Mouse (Mus musculus) cortical plate, adult 2 months (tissue): ENCODE measurements around the gene Cab39. TPM values are rescaled to one million over a fixed set of nuclear protein-coding genes. Genes with fewer than 3 reads are reported as not detected.
A peak's percentile ranks its signal among the peaks of the same experiment; 100 is the strongest.

ENCODE experiments used
- H3K27ac ChIP-seq: fragments of 200-500 bp; 2 replicates; pipeline ENCODE4 v1.5.1; 2012; ENCODE audit warnings: low read length, control low read depth, inconsistent platforms; ENCODE audit not compliant: insufficient read depth
- H3K4me1 ChIP-seq: fragments of 200-500 bp; 2 replicates; pipeline ENCODE4 v1.6.1; 2011; ENCODE audit warnings: low read length; ENCODE audit not compliant: control insufficient read depth, insufficient read depth
- H3K4me3 ChIP-seq: fragments of 200-500 bp; 2 replicates; pipeline ENCODE4 v1.5.1; 2011; ENCODE audit warnings: mild to moderate bottlenecking, low read length, control low read depth; ENCODE audit not compliant: insufficient read depth
- CTCF ChIP-seq: fragments of 200-500 bp; IDR thresholded peaks from 2 replicates; pipeline ENCODE4 v1.5.1; 2011; ENCODE audit warnings: mild to moderate bottlenecking, control low read depth, low read length; ENCODE audit not compliant: insufficient read depth; ENCODE audit errors: extremely low read depth
- POLR2A ChIP-seq: fragments of 200-500 bp; IDR thresholded peaks from 2 replicates; pipeline ENCODE4 v1.6.1; 2011; ENCODE audit warnings: mild to moderate bottlenecking, low read length, control low read depth; ENCODE audit not compliant: insufficient read depth; ENCODE audit errors: extremely low read depth
- polyA plus RNA-seq: library from polyadenylated mRNA; depleted of rRNA; stranded (reverse); fragments of >200 nt; gene quantifications from 2 replicates; pipeline ENCODE4 v1.2.3, GENCODE M21; 2012

Cab39 gene
- polyA plus RNA-seq, 1 experiment, result 113 TPM

DNA sequence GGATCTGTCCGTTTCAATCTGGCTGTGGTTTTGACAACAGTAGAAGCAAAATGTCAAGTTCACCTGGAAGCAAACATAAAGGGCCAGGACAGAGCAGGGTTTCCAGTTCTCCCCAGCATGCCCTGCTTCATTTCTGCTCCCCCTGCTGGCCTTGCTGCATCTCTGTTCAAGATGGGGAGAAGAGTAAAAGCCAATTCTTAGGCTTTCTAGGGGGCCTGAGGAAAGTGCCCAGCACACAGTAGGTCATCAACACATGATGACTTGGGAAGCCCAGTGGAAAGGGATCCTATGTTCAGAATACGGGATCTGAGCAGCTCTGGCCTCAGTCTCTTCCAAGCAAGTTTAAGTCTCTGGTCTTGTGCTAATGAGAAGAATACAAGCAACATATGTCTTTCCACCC, 61.2 kb downstream of the Cab39 start:
- Histone ChIP-seq H3K27ac (no peak overlapping the region), H3K4me1 (no peaks in the 10 kb centered on the region)
- TF ChIP-seq CTCF, result peak; percentile 32; the same call in 1 of the 2 replicates
- no peak for TF ChIP-seq POLR2A

DNA sequence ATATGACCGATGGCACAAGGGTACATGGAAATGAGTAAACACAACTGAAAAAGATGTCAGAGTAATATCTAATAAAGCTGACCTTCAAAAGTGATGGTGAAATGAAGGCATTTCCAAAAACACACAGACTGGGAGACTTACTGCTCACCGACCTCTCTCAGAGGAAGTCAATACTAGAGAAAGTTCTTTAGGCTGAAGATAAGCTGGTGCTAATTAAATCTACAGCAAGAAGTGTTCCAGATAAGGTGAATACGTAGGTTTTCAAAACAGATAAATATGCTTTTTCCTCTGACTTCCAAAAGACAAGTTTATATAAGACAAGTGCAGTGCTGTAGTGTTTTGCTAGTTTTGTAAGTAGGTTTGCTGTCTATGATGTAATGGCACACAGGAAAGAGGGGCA, 63.0 kb downstream of the Cab39 start:
- H3K4me3 ChIP-seq, result no peak overlapping the region
- TF ChIP-seq CTCF (no peak), POLR2A (no peak)
- H3K27ac ChIP-seq, result no peak overlapping the region
- H3K4me1 ChIP-seq, result no peaks in the 10 kb centered on the region

More for the DNA sequence above, 61.2 kb downstream of the Cab39 start:
- no peak overlapping the region for H3K4me3 ChIP-seq

DNA sequence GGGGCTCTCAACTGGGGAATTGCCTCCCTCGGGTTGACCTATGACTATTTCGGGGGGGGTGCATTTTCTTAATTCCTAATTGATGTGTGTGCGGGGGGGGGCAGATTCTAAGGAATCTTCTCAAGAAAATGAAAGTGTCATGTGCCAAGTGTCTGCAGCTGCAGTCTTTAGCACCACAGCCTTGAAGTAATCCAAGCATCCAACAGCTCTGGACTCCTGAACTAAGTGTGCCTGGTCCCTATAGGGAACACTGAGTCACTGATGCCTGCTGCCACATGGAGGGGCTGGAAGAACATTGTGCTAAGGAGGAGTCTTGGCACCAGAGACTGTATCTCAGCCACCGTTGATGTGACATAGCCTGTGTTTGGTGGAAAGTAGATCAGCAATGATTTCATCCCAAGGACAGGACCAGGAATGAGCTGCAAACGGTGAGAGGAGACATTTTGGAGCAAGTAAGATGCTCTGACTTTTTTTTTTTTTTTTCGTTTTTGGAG, 64.1 kb downstream of the Cab39 start:
- TF ChIP-seq POLR2A (no peak), CTCF (peak; percentile 41)
- Histone ChIP-seq H3K4me3 (no peak overlapping the region), H3K27ac (no peak overlapping the region), H3K4me1 (no peaks in the 10 kb centered on the region)

DNA sequence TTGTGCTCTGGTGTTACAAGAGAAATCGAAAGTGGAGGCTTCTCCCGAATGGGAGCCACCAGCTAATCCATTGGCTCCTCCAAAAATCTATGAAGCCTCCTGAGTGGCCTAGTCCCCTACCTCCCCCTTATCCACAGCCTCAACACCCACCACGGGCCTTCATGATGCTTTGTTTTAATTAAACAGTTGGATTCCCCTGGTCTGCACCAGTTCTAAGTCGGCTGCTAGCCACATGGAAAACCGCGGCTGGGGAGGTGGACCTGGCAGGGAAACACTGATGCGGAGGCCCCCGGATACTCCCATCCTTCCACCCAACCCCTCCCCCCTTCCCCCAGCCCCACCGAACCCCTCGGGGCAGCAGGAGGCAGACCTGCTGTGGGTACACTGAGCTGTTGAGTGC, 71.1 kb downstream of the Cab39 start:
- Histone ChIP-seq H3K4me3 (no peak overlapping the region), H3K27ac (no peak overlapping the region), H3K4me1 (no peaks in the 10 kb centered on the region)
- no peak for TF ChIP-seq POLR2A
- no peak for TF ChIP-seq CTCF

DNA sequence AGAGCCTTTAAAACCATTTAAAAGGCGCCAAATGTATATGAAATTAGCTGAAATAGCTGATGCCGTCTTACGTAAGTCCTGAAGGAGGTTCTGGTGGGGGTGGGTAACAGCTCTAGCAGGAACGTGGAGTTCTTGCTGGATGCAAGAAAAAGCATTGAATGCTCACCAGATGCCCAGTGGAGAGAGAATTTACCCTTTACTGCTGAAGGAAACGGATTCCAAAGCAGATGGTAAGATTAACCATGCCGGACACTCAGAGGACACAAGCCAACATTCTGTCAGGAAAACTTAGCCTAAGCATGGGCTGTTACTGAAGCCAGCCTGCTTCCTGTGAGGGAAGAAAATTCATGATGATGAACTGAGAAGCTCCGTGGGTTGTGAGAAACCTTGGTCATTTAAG, 76.8 kb downstream of the Cab39 start:
- Histone ChIP-seq H3K4me3 (no peak overlapping the region), H3K4me1 (peaks cover 2% of the 10 kb centered on the region; the same call in 1 of the 2 replicates), H3K27ac (peak overlapping the region; percentile 41; the same call in 1 of the 2 replicates)
- TF ChIP-seq POLR2A (no peak), CTCF (no peak)

- TF ChIP-seq CTCF (no peak), POLR2A (no peak)
- Histone ChIP-seq H3K4me3 (no peak overlapping the region), H3K27ac (peak overlapping the region; percentile 41; the same call in 1 of the 2 replicates), H3K4me1 (peaks cover 2% of the 10 kb centered on the region; the same call in 1 of the 2 replicates)
These were observed 77.3 kb downstream of the Cab39 start for GRCm38 (mm10) chr1:85870546-85870945.

DNA sequence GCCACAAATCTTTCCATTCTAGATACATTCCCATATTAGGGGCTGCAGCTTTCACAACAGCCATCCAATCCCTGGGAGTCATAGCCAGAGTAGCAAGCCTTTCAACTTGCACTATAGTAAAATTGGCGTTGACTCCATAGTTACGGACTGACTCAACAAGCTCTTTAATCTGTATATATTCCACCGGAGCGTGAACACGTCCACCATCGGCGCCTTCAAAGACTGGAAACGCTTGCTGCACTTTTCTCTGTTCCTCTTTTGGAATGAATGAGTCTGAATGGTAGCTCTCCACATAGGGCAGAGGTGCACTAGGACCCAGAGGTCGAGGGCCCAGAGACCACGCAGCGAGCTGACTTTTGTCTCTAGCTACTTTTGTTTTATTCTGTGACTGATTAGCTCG, 88.8 kb downstream of the Cab39 start:
- TF ChIP-seq POLR2A, result no peak
- no peak for TF ChIP-seq CTCF
- H3K4me3 ChIP-seq, result no peak overlapping the region
- H3K4me1 ChIP-seq, result no peaks in the 10 kb centered on the region
- H3K27ac ChIP-seq, result no peak overlapping the region

DNA sequence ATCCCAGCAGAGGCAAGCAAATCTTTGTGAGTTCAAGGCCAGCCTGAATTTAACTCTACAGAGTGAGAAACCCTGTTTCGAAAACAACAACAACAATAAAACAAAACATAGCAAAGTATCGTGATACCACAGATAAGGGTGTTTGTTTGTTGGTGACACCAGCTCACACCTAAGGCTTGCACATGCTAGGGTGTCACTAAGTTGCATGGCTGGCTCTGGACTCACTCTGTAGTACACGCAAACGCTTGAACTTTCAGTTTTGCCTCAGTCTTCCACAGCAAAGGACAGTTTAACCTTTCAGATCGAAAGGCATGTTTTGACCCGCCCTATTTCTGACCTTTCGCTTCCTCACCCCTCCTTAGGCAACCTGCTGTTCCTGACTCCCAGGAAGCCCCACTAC, 94.0 kb downstream of the Cab39 start:
- H3K4me1 ChIP-seq, result no peaks in the 10 kb centered on the region
- TF ChIP-seq POLR2A (no peak), CTCF (no peak)
- no peak overlapping the region for H3K27ac ChIP-seq
- no peak overlapping the region for H3K4me3 ChIP-seq

GRCm38 (mm10) chr1:85894231-85894747, 101.0 kb downstream of the Cab39 start, which contains the start of gene Itm2c:
Itm2c (plus strand) TSS chr1:85894281.
- Histone ChIP-seq H3K4me3 (peak within 1 kb of the TSS; percentile 82), H3K27ac (peak within 1 kb of the TSS; percentile 64), H3K4me1 (peaks cover 9% of the 10 kb centered on the region)
- TF ChIP-seq POLR2A (peak; percentile 95), CTCF (no peak)

DNA sequence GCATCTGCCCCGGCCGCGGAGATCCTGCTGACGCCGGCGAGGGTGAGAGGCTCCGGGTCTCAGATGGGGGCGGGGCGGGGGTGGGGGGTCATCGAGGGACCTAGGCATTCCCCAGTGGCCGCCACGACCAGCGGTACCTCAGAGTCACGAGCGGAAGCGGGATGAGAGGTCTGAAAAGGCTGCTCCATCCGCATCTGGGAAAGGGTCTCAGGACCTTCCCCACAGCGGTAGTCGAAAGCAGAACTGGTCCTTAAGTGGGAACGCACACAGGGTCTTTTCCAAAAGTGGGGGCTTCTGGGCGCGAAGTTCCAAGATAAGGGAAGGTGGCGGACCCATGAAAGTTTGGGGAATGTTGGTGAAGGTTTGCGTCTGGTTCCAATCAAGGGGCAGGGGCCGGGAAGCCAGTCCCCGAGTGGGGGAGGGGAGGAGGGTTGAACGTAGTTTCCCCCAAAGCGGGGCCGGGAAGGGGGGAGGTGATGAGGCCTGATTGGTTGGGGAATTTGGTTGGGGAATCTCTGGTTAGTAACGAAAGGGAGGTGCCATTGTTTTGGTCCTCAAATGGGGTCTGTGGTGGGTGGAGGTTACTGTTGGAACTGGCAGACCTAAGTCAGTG, 101.6 kb downstream of the Cab39 start:
- TF ChIP-seq CTCF (no peak), POLR2A (no peak)
- peak overlapping the region; percentile 82 for H3K4me3 ChIP-seq
- peaks cover 13% of the 10 kb centered on the region for H3K4me1 ChIP-seq
- peak overlapping the region; percentile 64; the same call in 1 of the 2 replicates for H3K27ac ChIP-seq
